Mouse (Mus musculus) lung, postnatal 0 days (tissue): ENCODE data around the gene St8sia1.

ENCODE experiments used
- CTCF ChIP-seq: IDR thresholded peaks from 2 replicates; pipeline ENCODE4 v1.5.1; 2016; ENCODE audit warnings: antibody characterized with exemption, mild to moderate bottlenecking
- EP300 ChIP-seq: IDR thresholded peaks from 2 replicates; pipeline ENCODE4 v1.6.1; 2016; ENCODE audit warnings: antibody characterized with exemption, mild to moderate bottlenecking, control low read depth

GRCm38 (mm10) chr6:142947029-142947428 is 17.2 kb downstream of the St8sia1 start:
- no peak for TF ChIP-seq CTCF
- TF ChIP-seq EP300 = no peak
